Mouse (Mus musculus): Measurements from ENCODE around the gene Map3k5.

Gene Map3k5

GRCm38 (mm10) chr10:20066069-20066665, 131.9 kb downstream of the Map3k5 start:
- in situ Hi-C loops (cut with MboI; ENCODE audit: low pct_unique_long_range_greater_than_20kb in 1 of 2, low sequenced_read_pairs in 2 of 2, unreplicated experiment in 1 of 2), result loop anchor here in 1 of 2 experiments (25.0 kb wide), 1 partner anchor 354 kb away; the partner anchor contains the start of gene Il20ra

- in situ Hi-C loops (cut with MboI; ENCODE audit: low pct_unique_long_range_greater_than_20kb in 1 of 2, low sequenced_read_pairs in 2 of 2, unreplicated experiment in 1 of 2), result loop anchor here (10.0 to 25.0 kb wide), 2 partner anchors 358 to 365 kb away; partner anchors contain the start of gene Il20ra (in 1 of the 2)
Measured at GRCm38 (mm10) chr10:20069771-20070460, 135.6 kb downstream of the Map3k5 start.

- in situ Hi-C loops (cut with MboI; ENCODE audit: low pct_unique_long_range_greater_than_20kb in 1 of 2, low sequenced_read_pairs in 2 of 2, unreplicated experiment in 1 of 2), result loop anchor here (10.0 to 25.0 kb wide), 2 partner anchors 358 to 366 kb away; partner anchors contain the start of gene Il20ra (in 1 of the 2)
Measured at GRCm38 (mm10) chr10:20070576-20071109, 136.4 kb downstream of the Map3k5 start.

GRCm38 (mm10) chr10:20071716-20072115, 137.4 kb downstream of the Map3k5 start:
- in situ Hi-C loops (cut with MboI; ENCODE audit: low pct_unique_long_range_greater_than_20kb in 1 of 2, low sequenced_read_pairs in 2 of 2, unreplicated experiment in 1 of 2), result loop anchor here (10.0 to 25.0 kb wide), 2 partner anchors 359 to 367 kb away; partner anchors contain the start of gene Il20ra (in 1 of the 2)

- in situ Hi-C loops (cut with MboI; ENCODE audit: low pct_unique_long_range_greater_than_20kb in 1 of 2, low sequenced_read_pairs in 2 of 2, unreplicated experiment in 1 of 2), result loop anchor here (10.0 to 25.0 kb wide), 2 partner anchors 361 to 369 kb away; partner anchors contain the start of gene Il20ra (in 1 of the 2)
Measured at GRCm38 (mm10) chr10:20073236-20073893, 139.1 kb downstream of the Map3k5 start.

GRCm38 (mm10) chr10:20076541-20077469, 142.5 kb downstream of the Map3k5 start:
- in situ Hi-C loops (cut with MboI; ENCODE audit: low pct_unique_long_range_greater_than_20kb in 1 of 2, low sequenced_read_pairs in 2 of 2, unreplicated experiment in 1 of 2), result loop anchor here in 1 of 2 experiments (10.0 kb wide), 1 partner anchor 372 kb away; no protein-coding TSS in a partner anchor

- in situ Hi-C loops (cut with MboI; ENCODE audit: low pct_unique_long_range_greater_than_20kb in 1 of 2, low sequenced_read_pairs in 2 of 2, unreplicated experiment in 1 of 2), result loop anchor here in 1 of 2 experiments (10.0 kb wide), 1 partner anchor 374 kb away; no protein-coding TSS in a partner anchor
Measured at GRCm38 (mm10) chr10:20078350-20078749, 144.1 kb downstream of the Map3k5 start.

GRCm38 (mm10) chr10:20087841-20088240, 153.6 kb downstream of the Map3k5 start:
- in situ Hi-C loops (cut with MboI; ENCODE audit: low pct_unique_long_range_greater_than_20kb in 1 of 2, low sequenced_read_pairs in 2 of 2, unreplicated experiment in 1 of 2), result no loop called here

GRCm38 (mm10) chr10:20089026-20089425, 154.8 kb downstream of the Map3k5 start:
- in situ Hi-C loops (cut with MboI; ENCODE audit: low pct_unique_long_range_greater_than_20kb in 1 of 2, low sequenced_read_pairs in 2 of 2, unreplicated experiment in 1 of 2), result no loop called here

GRCm38 (mm10) chr10:20090171-20090570, 155.9 kb downstream of the Map3k5 start:
- in situ Hi-C loops (cut with MboI; ENCODE audit: low pct_unique_long_range_greater_than_20kb in 1 of 2, low sequenced_read_pairs in 2 of 2, unreplicated experiment in 1 of 2), result no loop called here

GRCm38 (mm10) chr10:20091416-20091815, 157.1 kb downstream of the Map3k5 start:
- in situ Hi-C loops (cut with MboI; ENCODE audit: low pct_unique_long_range_greater_than_20kb in 1 of 2, low sequenced_read_pairs in 2 of 2, unreplicated experiment in 1 of 2), result no loop called here

- in situ Hi-C loops (cut with MboI; ENCODE audit: low pct_unique_long_range_greater_than_20kb in 1 of 2, low sequenced_read_pairs in 2 of 2, unreplicated experiment in 1 of 2), result no loop called here
Measured at GRCm38 (mm10) chr10:20092371-20092770, 158.1 kb downstream of the Map3k5 start.

GRCm38 (mm10) chr10:20101456-20101855, 167.2 kb downstream of the Map3k5 start:
- in situ Hi-C loops (cut with MboI; ENCODE audit: low pct_unique_long_range_greater_than_20kb in 1 of 2, low sequenced_read_pairs in 2 of 2, unreplicated experiment in 1 of 2), result no loop called here

GRCm38 (mm10) chr10:20104271-20104931, 170.1 kb downstream of the Map3k5 start:
- in situ Hi-C loops (cut with MboI; ENCODE audit: low pct_unique_long_range_greater_than_20kb in 1 of 2, low sequenced_read_pairs in 2 of 2, unreplicated experiment in 1 of 2), result no loop called here

GRCm38 (mm10) chr10:20105575-20105974, 171.3 kb downstream of the Map3k5 start:
- in situ Hi-C loops (cut with MboI; ENCODE audit: low pct_unique_long_range_greater_than_20kb in 1 of 2, low sequenced_read_pairs in 2 of 2, unreplicated experiment in 1 of 2), result no loop called here

- in situ Hi-C loops (cut with MboI; ENCODE audit: low pct_unique_long_range_greater_than_20kb in 1 of 2, low sequenced_read_pairs in 2 of 2, unreplicated experiment in 1 of 2), result no loop called here
Measured at GRCm38 (mm10) chr10:20107031-20107430, 172.8 kb downstream of the Map3k5 start.

- in situ Hi-C loops (cut with MboI; ENCODE audit: low pct_unique_long_range_greater_than_20kb in 1 of 2, low sequenced_read_pairs in 2 of 2, unreplicated experiment in 1 of 2), result no loop called here
Measured at GRCm38 (mm10) chr10:20111508-20111907, 177.2 kb downstream of the Map3k5 start.
